Mouse (Mus musculus): ENCODE measurements around the gene Camta1.

Gene Camta1

GRCm38 (mm10) chr4:151860441-151861331 lies 990 bp downstream of the Camta1 start:
- peak; percentile 38 to 43 for DNase-seq

- no peak for DNase-seq
These were observed 2.4 kb downstream of the Camta1 start for GRCm38 (mm10) chr4:151859275-151859674.

- DNase-seq = peak in 1 of 2 experiments; percentile 32
These were observed 7.7 kb downstream of the Camta1 start for GRCm38 (mm10) chr4:151853949-151854348.

- DNase-seq = peak; percentile 50 to 83
These were observed 10.5 kb downstream of the Camta1 start for GRCm38 (mm10) chr4:151851179-151851578.

- DNase-seq = no peak
These were observed 19.1 kb downstream of the Camta1 start for GRCm38 (mm10) chr4:151842591-151842990.

GRCm38 (mm10) chr4:151838518-151838917 lies 23.2 kb downstream of the Camta1 start:
- no peak for DNase-seq

- no peak for DNase-seq
These were observed 25.8 kb downstream of the Camta1 start for GRCm38 (mm10) chr4:151835860-151836259.

GRCm38 (mm10) chr4:151834536-151834935 lies 27.1 kb downstream of the Camta1 start:
- DNase-seq = peak in 1 of 2 experiments; percentile 10

GRCm38 (mm10) chr4:151833940-151834449 lies 27.7 kb downstream of the Camta1 start:
- no peak for DNase-seq

GRCm38 (mm10) chr4:151827840-151828239 lies 33.8 kb downstream of the Camta1 start:
- DNase-seq = no peak

- no peak for DNase-seq
These were observed 34.3 kb downstream of the Camta1 start for GRCm38 (mm10) chr4:151827356-151827755.

GRCm38 (mm10) chr4:151823963-151824362 lies 37.7 kb downstream of the Camta1 start:
- no peak for DNase-seq

- DNase-seq = peak; percentile 79 to 81
These were observed 38.7 kb downstream of the Camta1 start for GRCm38 (mm10) chr4:151822986-151823385.

- no peak for DNase-seq
These were observed 43.5 kb downstream of the Camta1 start for GRCm38 (mm10) chr4:151817981-151818766.

- DNase-seq = no peak
These were observed 48.0 kb downstream of the Camta1 start for GRCm38 (mm10) chr4:151813711-151814110.

- DNase-seq = no peak
These were observed 56.0 kb downstream of the Camta1 start for GRCm38 (mm10) chr4:151805685-151806084.

GRCm38 (mm10) chr4:151805046-151805445 lies 56.6 kb downstream of the Camta1 start:
- DNase-seq = peak; percentile 20 to 38

GRCm38 (mm10) chr4:151804208-151804607 lies 57.5 kb downstream of the Camta1 start:
- no peak for DNase-seq

- DNase-seq = peak; percentile 31 to 48
These were observed 63.0 kb downstream of the Camta1 start for GRCm38 (mm10) chr4:151798630-151799029.

- DNase-seq = no peak
These were observed 68.0 kb downstream of the Camta1 start for GRCm38 (mm10) chr4:151793694-151794093.

GRCm38 (mm10) chr4:151786946-151787705 lies 74.5 kb downstream of the Camta1 start:
- DNase-seq = no peak

- peak; percentile 12 to 47 for DNase-seq
These were observed 81.2 kb downstream of the Camta1 start for GRCm38 (mm10) chr4:151780511-151780910.

All from kidney, postnatal 36 days (tissue).